Mouse (Mus musculus) neural tube, embryonic 12.5 days (tissue): ENCODE measurements around the gene Ttc9c. TPM values are rescaled to one million over a fixed set of nuclear protein-coding genes. Genes with fewer than 3 reads are reported as not detected.

Experiments used
- ATAC-seq: fragments of 200-750 bp; cut with Nextera tagmentation; 2 replicates; pipeline ENCODE4 v1.8.0; 2017; ENCODE audit warnings: low read depth, mild to moderate bottlenecking, moderate TSS enrichment, moderate library complexity; ENCODE audit not compliant: low FRiP score
- H3K27ac ChIP-seq: fragments of 300-500 bp; sonication (generic); 2 replicates; pipeline ENCODE4 v1.5.1; 2016
- H3K27me3 ChIP-seq: fragments of 300-500 bp; sonication (generic); replicated peaks from 2 replicates; pipeline ENCODE4 v1.6.1; 2016; ENCODE audit warnings: mild to moderate bottlenecking
- H3K36me3 ChIP-seq: fragments of 300-500 bp; sonication (generic); 2 replicates; pipeline ENCODE4 v1.6.1; 2016; ENCODE audit warnings: mild to moderate bottlenecking
- H3K4me1 ChIP-seq: fragments of 300-500 bp; sonication (generic); 2 replicates; pipeline ENCODE4 v1.6.1; 2016
- H3K4me2 ChIP-seq: fragments of 300-500 bp; sonication (generic); replicated peaks from 2 replicates; pipeline ENCODE4 v1.6.1; 2016; ENCODE audit warnings: mild to moderate bottlenecking
- H3K4me3 ChIP-seq: fragments of 300-500 bp; sonication (generic); 2 replicates; pipeline ENCODE4 v1.5.1; 2016
- H3K9ac ChIP-seq: fragments of 300-500 bp; sonication (generic); 2 replicates; pipeline ENCODE4 v1.6.1; 2016; ENCODE audit warnings: mild to moderate bottlenecking
- H3K9me3 ChIP-seq: fragments of 300-500 bp; sonication (generic); 2 replicates; pipeline ENCODE4 v1.6.1; 2016; ENCODE audit warnings: mild to moderate bottlenecking
- WGBS: fragments of 180-500 bp; shearing (Covaris S2); methylation state at CpG from one replicate; pipeline ENCODE4 v1.1.7; 2016; 5-methylcytosine and 5-hydroxymethylcytosine counted together
- polyA plus RNA-seq: library from polyadenylated mRNA; unstranded; fragments of >200 nt; fragmentation: Nextera tagmentation; extraction: Ambion mirVana; gene quantifications from 2 replicates; pipeline ENCODE4 v1.2.1, GENCODE M21; 2016

Ttc9c gene
- 55.2 and 57.7 TPM in 2 replicates for polyA plus RNA-seq

DNA sequence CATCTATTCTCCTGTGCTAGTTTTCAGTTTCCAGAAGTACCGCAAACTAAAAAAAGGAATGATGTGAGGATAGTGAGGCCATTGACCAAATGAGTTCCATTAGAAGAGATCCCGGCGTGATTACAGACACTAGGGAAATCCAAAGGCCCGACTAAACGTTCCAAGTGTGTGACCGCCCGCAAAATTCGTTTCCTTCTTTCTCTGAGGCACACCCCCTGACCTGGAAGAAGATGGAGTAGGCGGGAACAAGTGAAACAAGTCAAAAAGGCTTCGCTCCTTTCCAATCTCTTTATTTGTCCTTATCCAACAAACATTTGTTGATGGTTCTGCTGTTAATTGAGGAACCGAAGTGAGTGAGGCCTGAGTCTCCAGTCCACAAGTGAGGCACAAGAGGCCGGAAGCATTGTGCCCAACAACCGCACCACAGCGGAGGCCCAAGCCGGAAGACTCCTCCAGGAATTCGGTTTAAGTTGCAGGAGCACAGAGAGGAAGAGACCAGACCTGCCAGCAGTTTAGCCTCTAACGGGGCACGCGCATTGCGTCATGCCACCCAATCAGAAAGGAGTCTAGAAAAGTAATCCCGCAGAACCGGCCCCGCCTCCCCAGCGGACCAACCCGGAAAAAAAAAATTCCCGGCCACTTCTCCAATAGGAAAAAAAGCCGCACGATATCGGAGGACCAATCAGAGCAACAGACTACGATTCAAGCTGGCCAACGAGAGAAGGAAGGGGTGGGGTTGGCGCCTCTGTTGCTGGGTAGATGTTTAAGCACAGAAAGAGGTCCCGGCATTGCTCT, at the start of gene Ttc9c:
Gene Ttc9c, minus strand, starts transcription at position 533 of the 795 bp plus-strand sequence.
- WGBS: under 1% methylated on average over 33 of the region's 33 CpGs
- Histone ChIP-seq H3K27me3 (no peaks in the 10 kb centered on the region), H3K36me3 (peaks cover 36% of the 10 kb centered on the region), H3K4me1 (peaks cover 44% of the 10 kb centered on the region), H3K9me3 (no peaks in the 10 kb centered on the region), H3K4me2 (peak within 1 kb of the TSS; percentile 97), H3K27ac (peak within 1 kb of the TSS; percentile 98), H3K9ac (peak within 1 kb of the TSS; percentile 98), H3K4me3 (peak within 1 kb of the TSS; percentile 100)
- ATAC-seq: peak; percentile 95

DNA sequence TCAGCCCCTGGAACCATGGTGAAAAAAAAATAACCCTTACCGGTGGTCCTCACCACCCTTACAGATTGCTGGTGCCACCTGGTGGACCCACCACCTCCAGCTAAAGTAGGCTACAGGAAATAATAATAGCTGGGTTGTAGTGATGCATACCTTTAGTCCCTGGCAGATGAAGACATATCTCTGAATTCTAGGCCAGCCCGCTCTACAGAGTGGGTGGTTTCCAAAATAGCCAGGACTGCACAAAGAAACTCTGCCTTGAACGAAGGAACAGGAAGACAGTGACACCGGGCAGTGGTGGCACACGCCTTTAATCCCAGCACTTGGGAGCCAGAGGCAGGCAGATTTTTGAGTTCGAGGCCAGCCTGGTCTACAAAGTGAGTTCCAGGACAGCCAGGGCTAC, 45.1 kb upstream of the Ttc9c start:
- Histone ChIP-seq H3K4me3 (no peak overlapping the region), H3K27ac (no peak overlapping the region), H3K4me2 (no peak overlapping the region), H3K4me1 (no peaks in the 10 kb centered on the region), H3K9me3 (no peaks in the 10 kb centered on the region), H3K36me3 (no peaks in the 10 kb centered on the region), H3K27me3 (no peaks in the 10 kb centered on the region), H3K9ac (no peak overlapping the region)
- ATAC-seq: no peak
- 82% methylated on average over 6 of the region's 6 CpGs for WGBS

DNA sequence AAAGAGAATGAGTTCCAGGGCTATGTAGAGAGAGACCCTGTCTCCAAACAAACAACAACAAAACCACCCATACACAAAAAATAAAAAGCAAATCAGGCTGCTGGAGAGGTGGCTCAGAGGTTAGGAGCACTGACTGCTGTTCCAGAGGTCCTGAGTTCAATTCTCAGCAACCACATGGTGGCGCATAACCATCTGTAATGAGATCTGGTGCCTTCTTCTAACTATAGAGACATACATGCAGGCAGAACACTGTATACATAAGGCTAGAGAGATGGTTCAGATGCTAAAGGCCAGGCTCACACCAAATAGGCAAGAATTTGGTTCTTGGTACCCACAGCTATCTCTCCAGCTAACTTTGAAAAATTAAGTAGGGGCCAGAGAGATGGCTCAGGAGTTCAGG, 39.9 kb upstream of the Ttc9c start:
- no peaks in the 10 kb centered on the region for H3K9me3 ChIP-seq
- H3K27me3 ChIP-seq: no peaks in the 10 kb centered on the region
- no peak overlapping the region for H3K4me3 ChIP-seq
- no peak overlapping the region for H3K27ac ChIP-seq
- no peaks in the 10 kb centered on the region for H3K36me3 ChIP-seq
- 24% methylated on average over 1 of the region's 1 CpGs for WGBS
- ATAC-seq: no peak
- no peaks in the 10 kb centered on the region for H3K4me1 ChIP-seq
- H3K4me2 ChIP-seq: no peak overlapping the region
- no peak overlapping the region for H3K9ac ChIP-seq

DNA sequence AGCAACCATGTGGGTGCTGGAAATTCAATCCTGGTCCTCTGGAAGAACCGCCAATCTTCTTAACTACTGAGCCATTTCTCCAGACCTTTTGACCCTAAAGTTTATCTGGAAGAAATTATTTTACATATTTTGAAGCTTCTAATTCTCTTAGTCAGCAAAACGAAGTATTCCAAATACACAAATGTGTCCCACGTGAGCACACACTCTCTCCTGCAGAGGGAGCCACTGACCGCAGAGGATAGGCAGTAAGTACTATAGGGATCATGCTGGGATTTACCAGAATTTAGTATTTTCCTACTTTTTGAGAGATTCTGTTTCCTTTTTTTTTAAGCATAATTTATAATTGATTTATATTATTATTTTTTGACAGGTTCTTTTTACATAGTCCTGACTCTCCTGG, 38.6 kb upstream of the Ttc9c start:
- H3K4me2 ChIP-seq: no peak overlapping the region
- H3K9me3 ChIP-seq: no peaks in the 10 kb centered on the region
- ATAC-seq: no peak
- H3K36me3 ChIP-seq: no peaks in the 10 kb centered on the region
- H3K27me3 ChIP-seq: no peaks in the 10 kb centered on the region
- H3K4me1 ChIP-seq: no peaks in the 10 kb centered on the region
- H3K27ac ChIP-seq: no peak overlapping the region
- H3K4me3 ChIP-seq: no peak overlapping the region
- 40% methylated on average over 4 of the region's 4 CpGs for WGBS
- H3K9ac ChIP-seq: no peak overlapping the region

DNA sequence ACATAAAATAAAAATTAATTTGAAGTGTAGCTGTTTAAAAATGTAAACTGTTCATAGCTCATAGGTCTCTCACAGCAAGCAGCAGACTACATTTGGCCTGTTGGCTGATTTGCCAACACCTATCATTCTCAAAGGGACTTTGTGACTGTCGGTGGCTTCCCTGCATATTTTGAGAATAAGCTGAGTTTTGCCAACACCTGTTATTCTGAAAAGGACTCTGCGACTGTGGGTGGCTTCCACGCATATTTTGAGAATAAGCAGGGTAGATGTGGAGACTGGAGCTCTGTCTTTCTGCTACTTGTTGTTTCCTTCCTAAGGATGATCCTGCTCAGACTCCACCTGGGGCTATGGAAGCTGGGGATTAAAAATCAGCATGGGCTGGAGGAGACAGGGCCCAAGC, 34.0 kb upstream of the Ttc9c start:
- ATAC-seq: no peak
- Histone ChIP-seq H3K36me3 (peaks cover 11% of the 10 kb centered on the region; the same call in 1 of the 2 replicates), H3K9ac (no peak overlapping the region), H3K27me3 (no peaks in the 10 kb centered on the region; the same call in 1 of the 2 replicates), H3K27ac (no peak overlapping the region), H3K4me1 (no peaks in the 10 kb centered on the region), H3K4me2 (no peak overlapping the region), H3K4me3 (no peak overlapping the region), H3K9me3 (no peaks in the 10 kb centered on the region)
- 82% methylated on average over 3 of the region's 3 CpGs for WGBS

DNA sequence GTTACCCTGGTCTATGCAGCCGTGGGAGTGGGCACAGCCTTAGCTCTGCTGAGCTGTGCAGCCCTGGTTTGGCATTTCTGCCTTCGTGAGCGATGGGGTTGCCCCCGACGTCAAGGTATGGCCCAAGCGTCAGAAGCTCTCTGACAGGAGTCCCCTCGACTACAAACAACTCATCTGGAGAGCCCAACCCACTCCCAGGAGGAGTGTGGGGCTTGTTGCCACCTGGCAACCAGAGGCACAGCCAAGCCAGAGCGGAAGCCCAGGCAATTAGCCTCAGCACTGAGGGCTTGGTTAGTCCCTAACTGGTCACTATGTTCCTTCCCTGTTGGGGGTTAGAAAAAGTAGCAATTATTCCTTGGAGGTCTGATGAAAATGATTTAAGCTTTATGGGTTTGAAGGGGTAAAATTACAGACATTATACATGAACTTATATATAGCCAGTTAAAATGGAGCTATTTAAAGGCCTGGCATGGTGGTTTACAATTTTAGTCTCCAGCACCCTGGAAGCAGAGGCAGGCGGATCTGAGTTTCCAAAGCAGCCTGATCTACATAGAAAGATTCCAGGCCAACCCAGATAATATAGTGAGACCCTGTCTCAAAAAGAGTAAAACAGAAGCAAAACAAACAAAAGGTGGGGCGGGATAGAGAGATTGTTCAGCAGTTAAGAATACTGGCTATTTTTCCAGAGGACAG, 33.2 kb upstream of the Ttc9c start:
- no peak overlapping the region for H3K9ac ChIP-seq
- 63% methylated on average over 10 of the region's 10 CpGs for WGBS
- no peak overlapping the region for H3K4me3 ChIP-seq
- peaks cover 17% of the 10 kb centered on the region for H3K36me3 ChIP-seq
- no peaks in the 10 kb centered on the region for H3K4me1 ChIP-seq
- H3K9me3 ChIP-seq: no peaks in the 10 kb centered on the region
- ATAC-seq: no peak
- no peak overlapping the region for H3K4me2 ChIP-seq
- no peak overlapping the region for H3K27ac ChIP-seq
- H3K27me3 ChIP-seq: no peaks in the 10 kb centered on the region; the same call in 1 of the 2 replicates

DNA sequence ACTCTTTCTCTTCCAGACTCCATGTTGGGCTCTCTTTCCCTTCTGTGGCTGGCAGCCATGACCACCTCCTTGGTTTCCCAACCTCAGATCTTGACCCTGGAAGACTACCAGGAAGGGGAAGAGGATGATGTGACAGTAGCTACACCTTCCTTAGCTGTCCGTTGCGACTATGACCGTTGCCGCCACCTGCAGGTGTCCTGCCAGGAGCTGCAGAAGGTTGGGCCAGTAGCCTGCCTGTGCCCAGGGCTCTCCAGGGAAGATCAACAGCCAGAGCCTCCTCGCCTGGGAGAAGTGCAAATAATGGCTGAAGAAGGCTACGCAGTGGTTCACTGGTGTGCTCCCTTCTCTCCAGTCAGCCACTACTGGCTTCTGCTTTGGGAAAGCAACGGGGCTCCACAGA, 32.5 kb upstream of the Ttc9c start:
- no peak for ATAC-seq
- Histone ChIP-seq H3K9me3 (no peaks in the 10 kb centered on the region), H3K9ac (no peak overlapping the region), H3K4me1 (no peaks in the 10 kb centered on the region), H3K36me3 (peaks cover 25% of the 10 kb centered on the region), H3K4me3 (no peak overlapping the region), H3K27ac (no peak overlapping the region), H3K4me2 (no peak overlapping the region), H3K27me3 (no peaks in the 10 kb centered on the region; the same call in 1 of the 2 replicates)
- 54% methylated on average over 7 of the region's 7 CpGs for WGBS

DNA sequence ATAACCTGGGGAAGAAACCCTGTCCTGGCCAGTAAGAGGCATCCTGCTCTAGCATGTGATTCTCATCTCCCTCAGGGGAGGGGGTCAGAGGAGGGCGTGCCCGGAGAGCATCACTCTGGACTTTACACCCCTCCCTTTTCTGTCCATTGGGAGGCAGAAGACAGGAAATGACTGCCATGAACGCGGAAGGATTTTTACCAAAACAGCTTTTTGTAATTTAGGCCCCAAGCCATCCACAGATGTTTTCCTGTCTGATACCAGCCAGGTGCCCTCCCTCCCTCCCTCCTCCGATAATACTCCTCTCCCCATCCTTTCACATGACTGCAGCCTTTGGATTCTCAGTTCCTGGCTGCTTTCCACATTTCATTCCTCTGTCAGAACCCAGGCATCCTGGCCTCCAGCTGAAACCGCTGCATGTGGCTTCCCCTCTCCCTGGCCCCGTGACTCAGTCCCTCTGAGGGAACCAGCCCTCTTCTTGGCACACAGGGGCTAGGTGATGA, 31.3 kb upstream of the Ttc9c start, which contains the start of gene Lrrn4cl:
Gene Lrrn4cl, plus strand, starts transcription at position 367 of the 500 bp plus-strand sequence.
- H3K4me2 ChIP-seq: no peak within 1 kb of the TSS
- no peaks in the 10 kb centered on the region for H3K9me3 ChIP-seq
- no peaks in the 10 kb centered on the region; the same call in 1 of the 2 replicates for H3K27me3 ChIP-seq
- 44% methylated on average over 7 of the region's 7 CpGs for WGBS
- H3K4me3 ChIP-seq: no peak within 1 kb of the TSS
- no peak within 1 kb of the TSS for H3K27ac ChIP-seq
- ATAC-seq: no peak
- no peaks in the 10 kb centered on the region for H3K4me1 ChIP-seq
- H3K36me3 ChIP-seq: peaks cover 35% of the 10 kb centered on the region
- no peak within 1 kb of the TSS for H3K9ac ChIP-seq

DNA sequence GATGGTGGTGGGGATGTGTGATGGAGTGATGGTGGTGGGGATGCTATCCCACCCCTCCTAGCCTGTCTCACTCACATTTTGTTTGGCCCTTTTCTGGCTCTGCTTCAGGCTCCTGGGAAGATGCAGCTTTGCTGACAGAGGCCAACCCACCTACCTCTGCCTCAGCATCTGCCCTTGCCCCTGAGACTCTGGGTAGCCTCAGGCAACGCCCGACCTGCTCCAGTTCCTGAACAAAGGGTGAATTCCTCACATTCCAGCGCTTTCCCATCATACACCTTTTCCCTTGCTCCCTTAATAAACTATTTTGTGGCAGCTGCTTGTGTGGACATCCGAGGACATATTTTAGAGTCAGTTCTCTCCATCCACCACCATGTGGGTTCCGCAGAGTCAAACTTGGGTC, 29.2 kb upstream of the Ttc9c start:
- Histone ChIP-seq H3K27me3 (no peaks in the 10 kb centered on the region; the same call in 1 of the 2 replicates), H3K27ac (no peak overlapping the region), H3K9me3 (no peaks in the 10 kb centered on the region), H3K36me3 (peaks cover 35% of the 10 kb centered on the region), H3K4me2 (no peak overlapping the region), H3K4me3 (no peak overlapping the region), H3K9ac (no peak overlapping the region), H3K4me1 (no peaks in the 10 kb centered on the region)
- no peak for ATAC-seq
- 93% methylated on average over 5 of the region's 5 CpGs for WGBS

DNA sequence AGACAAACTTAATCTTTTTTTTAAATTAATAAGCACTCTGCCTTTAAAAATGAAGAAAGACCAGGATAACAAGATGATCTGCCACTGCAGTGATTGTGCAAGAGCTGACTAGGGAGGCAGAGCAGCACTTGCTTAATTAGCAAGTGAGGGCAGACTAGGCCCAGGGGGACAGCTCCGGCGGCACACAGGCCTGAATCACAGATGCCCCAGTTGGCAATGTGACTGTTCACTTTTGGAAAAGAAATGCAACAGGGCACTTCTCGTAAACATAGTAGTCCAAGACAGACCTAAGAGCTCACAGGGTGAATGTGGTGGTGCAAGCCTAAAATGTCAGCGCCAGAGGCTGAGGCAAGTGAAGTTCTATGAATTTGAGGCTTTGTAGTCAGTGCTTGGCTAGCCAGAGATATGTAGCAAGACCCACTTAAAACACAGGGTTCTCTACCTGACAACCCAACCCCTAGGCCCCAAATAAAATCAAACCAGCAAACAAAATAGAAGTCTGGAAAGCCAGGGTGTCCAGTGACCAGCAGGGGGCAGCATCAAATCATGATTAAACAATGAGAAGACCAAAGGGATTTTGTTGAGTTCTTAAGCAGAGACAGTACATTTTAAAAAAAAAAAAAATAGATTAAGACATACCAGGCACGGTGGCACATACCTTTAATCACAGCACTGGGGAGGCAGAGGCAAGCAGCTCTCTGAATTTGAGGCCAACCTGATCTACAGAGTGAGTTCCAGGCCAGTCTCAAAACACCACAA, 25.4 kb upstream of the Ttc9c start:
- 71% methylated on average over 5 of the region's 5 CpGs for WGBS
- Histone ChIP-seq H3K9ac (no peak overlapping the region), H3K27me3 (no peaks in the 10 kb centered on the region), H3K36me3 (peaks cover 46% of the 10 kb centered on the region), H3K27ac (no peak overlapping the region), H3K4me3 (no peak overlapping the region), H3K9me3 (no peaks in the 10 kb centered on the region), H3K4me2 (no peak overlapping the region), H3K4me1 (peaks cover 18% of the 10 kb centered on the region)
- ATAC-seq: no peak

DNA sequence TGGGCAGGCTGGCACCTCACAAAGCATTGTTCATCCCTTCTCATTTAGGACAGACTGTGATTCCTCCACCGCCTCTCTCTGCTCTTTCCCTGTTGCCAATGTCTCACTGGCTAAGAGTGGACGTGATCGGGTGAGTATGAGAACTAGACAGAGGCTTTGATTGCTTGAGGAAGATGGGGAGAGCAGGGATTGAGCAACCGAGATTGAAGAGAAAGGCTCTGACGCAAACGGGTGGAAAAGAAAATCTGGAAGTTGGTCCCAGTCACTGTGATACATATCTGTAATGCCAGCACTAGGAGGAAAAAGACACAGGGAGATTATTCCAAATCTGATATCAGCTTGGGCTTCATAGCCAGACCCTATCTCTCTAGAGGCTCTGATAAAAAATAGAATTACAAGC, 23.8 kb upstream of the Ttc9c start:
- H3K4me1 ChIP-seq: peaks cover 32% of the 10 kb centered on the region
- H3K27ac ChIP-seq: no peak overlapping the region
- no peak for ATAC-seq
- 92% methylated on average over 6 of the region's 6 CpGs for WGBS
- H3K4me2 ChIP-seq: no peak overlapping the region
- no peak overlapping the region for H3K9ac ChIP-seq
- no peak overlapping the region for H3K4me3 ChIP-seq
- H3K27me3 ChIP-seq: no peaks in the 10 kb centered on the region
- peaks cover 34% of the 10 kb centered on the region for H3K36me3 ChIP-seq
- H3K9me3 ChIP-seq: no peaks in the 10 kb centered on the region

DNA sequence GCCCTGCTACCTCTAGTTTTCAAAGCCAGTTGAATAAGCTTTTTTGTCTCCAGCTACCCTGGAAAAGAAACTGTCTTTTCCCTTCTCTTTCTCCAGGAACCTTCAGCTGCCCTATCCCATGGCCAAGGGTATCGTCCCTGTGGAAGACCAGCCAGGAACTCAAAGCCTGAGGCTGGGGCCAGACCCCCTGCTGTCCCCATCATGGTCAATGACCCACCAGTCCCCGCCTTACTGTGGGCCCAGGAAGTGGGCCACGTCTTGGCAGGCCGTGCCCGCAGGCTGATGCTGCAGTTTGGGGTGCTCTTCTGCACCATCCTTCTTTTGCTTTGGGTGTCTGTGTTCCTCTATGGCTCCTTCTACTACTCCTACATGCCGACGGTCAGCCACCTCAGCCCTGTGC, 21.9 kb upstream of the Ttc9c start:
- H3K4me3 ChIP-seq: peak overlapping the region; percentile 52
- 92% methylated on average over 7 of the region's 7 CpGs for WGBS

More for the DNA sequence above, 21.9 kb upstream of the Ttc9c start:
- Histone ChIP-seq H3K9ac (peak overlapping the region; percentile 64), H3K27ac (no peak overlapping the region), H3K36me3 (peaks cover 18% of the 10 kb centered on the region), H3K4me2 (peak overlapping the region; percentile 75), H3K4me1 (peaks cover 32% of the 10 kb centered on the region), H3K27me3 (no peaks in the 10 kb centered on the region), H3K9me3 (no peaks in the 10 kb centered on the region)
- ATAC-seq: no peak
